Mouse (Mus musculus): Measurements from ENCODE around the gene Itga4. TPM values are rescaled to one million over a fixed set of nuclear protein-coding genes. Genes with fewer than 3 reads are reported as not detected.

Itga4 gene
- total and polyA plus RNA-seq, 2 experiments from 2014 or later = 0.71 to 2.1 TPM

DNA sequence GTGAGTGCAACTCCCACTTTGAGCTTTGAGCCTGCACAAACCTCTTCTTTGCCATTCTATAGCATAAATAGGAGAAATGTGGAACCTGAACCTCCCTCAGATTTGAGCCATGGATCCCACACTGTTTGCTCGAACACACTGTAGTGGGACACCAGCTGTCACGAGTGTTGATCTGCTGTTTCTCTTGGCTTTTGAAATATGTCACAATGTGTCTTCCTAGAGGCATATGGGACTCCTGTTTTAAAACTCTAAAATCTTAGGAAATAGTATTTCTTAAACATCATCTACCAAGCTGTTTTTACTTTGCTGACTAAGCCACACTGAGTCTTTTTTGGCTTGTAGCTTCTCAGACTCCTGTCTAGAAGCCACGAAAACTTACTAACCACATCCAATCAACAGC is 102.6 kb downstream of the Itga4 start:
- WGBS = 83% methylated on average over 3 of the region's 3 CpGs
- no peak for ATAC-seq (ENCODE audit: insufficient read depth, low read depth)
- no peak for TF ChIP-seq CTCF (IDR thresholded peaks at IDR 0.05; ENCODE audit: low read depth)
- no peak for TF ChIP-seq EP300 (IDR thresholded peaks at IDR 0.05; ENCODE audit: low read depth)

DNA sequence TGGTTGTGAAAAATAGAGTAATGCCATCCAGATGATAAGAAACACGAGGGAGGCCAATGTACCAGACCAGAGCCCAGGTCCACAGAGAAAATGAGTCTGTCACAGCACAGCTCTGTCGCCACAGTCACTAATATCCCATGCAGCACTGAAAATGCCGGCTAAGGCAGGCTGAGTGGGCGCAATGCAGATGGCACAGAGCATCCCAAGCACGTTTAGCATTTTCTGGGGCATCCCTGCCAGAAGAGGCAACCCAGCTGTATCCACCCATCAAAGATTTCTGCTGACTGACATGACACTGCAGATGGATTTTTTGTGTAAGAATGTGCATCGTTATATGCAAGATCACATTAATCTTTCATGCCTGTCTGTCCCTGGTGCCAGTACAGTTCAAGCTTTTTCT is 106.8 kb downstream of the Itga4 start:
- ATAC-seq (ENCODE audit: insufficient read depth, low read depth) = no peak

More for the DNA sequence above, 102.6 kb downstream of the Itga4 start:
- DNase-seq (ENCODE audit: low spot score) = no peak
- H3K27me3 ChIP-seq (ENCODE audit: control insufficient read depth, insufficient read depth, low read length) = no peaks in the 10 kb centered on the region
- no peak overlapping the region for H3K27ac ChIP-seq (ENCODE audit: low read depth)
- H3K9me3 ChIP-seq (replicated peaks; ENCODE audit: control insufficient read depth, low read length) = no peaks in the 10 kb centered on the region
- no peaks in the 10 kb centered on the region for H3K36me3 ChIP-seq (replicated peaks; ENCODE audit: control insufficient read depth, insufficient read depth, low read length)
- H3K4me3 ChIP-seq (ENCODE audit: low read depth, low read length) = no peak overlapping the region
- H3K9ac ChIP-seq (replicated peaks; ENCODE audit: low read depth, low read length) = no peak overlapping the region
- H3K4me1 ChIP-seq (ENCODE audit: control insufficient read depth, insufficient read depth) = no peaks in the 10 kb centered on the region
- H3K4me2 ChIP-seq (ENCODE audit: low read depth, low read length) = no peak overlapping the region

DNA sequence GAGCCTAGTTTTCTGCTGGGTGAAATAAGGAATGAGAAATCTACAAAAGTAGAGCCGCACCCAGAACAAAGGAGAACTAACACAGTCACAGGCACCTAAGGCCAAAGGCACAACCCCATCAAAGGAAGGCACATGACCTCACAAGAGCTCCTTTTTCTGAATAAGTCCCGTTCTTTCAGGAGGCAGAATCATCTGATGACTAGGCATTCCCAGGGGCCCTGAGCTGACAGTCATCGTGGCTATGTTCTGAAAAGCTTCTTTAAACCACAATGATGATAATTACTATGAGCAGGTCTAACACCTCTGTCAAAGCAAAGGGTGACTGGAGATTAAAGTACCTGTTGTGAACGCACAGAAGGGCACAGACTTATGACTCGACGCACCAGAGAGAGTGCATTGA is 108.7 kb downstream of the Itga4 start:
- H3K36me3 ChIP-seq (replicated peaks; ENCODE audit: control insufficient read depth, insufficient read depth, low read length) = no peaks in the 10 kb centered on the region
- H3K4me2 ChIP-seq (ENCODE audit: low read depth, low read length) = no peak overlapping the region
- ATAC-seq (ENCODE audit: insufficient read depth, low read depth) = no peak
- H3K9ac ChIP-seq (replicated peaks; ENCODE audit: low read depth, low read length) = no peak overlapping the region
- DNase-seq (ENCODE audit: low spot score) = no peak
- no peaks in the 10 kb centered on the region for H3K9me3 ChIP-seq (replicated peaks; ENCODE audit: control insufficient read depth, low read length)
- no peak overlapping the region for H3K4me3 ChIP-seq (ENCODE audit: low read depth, low read length)
- no peak for TF ChIP-seq EP300 (IDR thresholded peaks at IDR 0.05; ENCODE audit: low read depth)
- no peak for TF ChIP-seq CTCF (IDR thresholded peaks at IDR 0.05; ENCODE audit: low read depth)
- H3K27me3 ChIP-seq (ENCODE audit: control insufficient read depth, insufficient read depth, low read length) = no peaks in the 10 kb centered on the region
- no peaks in the 10 kb centered on the region for H3K4me1 ChIP-seq (ENCODE audit: control insufficient read depth, insufficient read depth)
- 57% methylated on average over 6 of the region's 6 CpGs for WGBS
- H3K27ac ChIP-seq (ENCODE audit: low read depth) = no peak overlapping the region

More for the DNA sequence above, 106.8 kb downstream of the Itga4 start:
- Histone ChIP-seq H3K36me3 (replicated peaks; ENCODE audit: control insufficient read depth, insufficient read depth, low read length) (no peaks in the 10 kb centered on the region), H3K4me1 (ENCODE audit: control insufficient read depth, insufficient read depth) (no peaks in the 10 kb centered on the region), H3K9ac (replicated peaks; ENCODE audit: low read depth, low read length) (no peak overlapping the region), H3K4me2 (ENCODE audit: low read depth, low read length) (no peak overlapping the region), H3K27me3 (ENCODE audit: control insufficient read depth, insufficient read depth, low read length) (no peaks in the 10 kb centered on the region), H3K9me3 (replicated peaks; ENCODE audit: control insufficient read depth, low read length) (no peaks in the 10 kb centered on the region), H3K4me3 (ENCODE audit: low read depth, low read length) (no peak overlapping the region), H3K27ac (ENCODE audit: low read depth) (no peak overlapping the region)
- TF ChIP-seq CTCF (IDR thresholded peaks at IDR 0.05; ENCODE audit: low read depth) (no peak), EP300 (IDR thresholded peaks at IDR 0.05; ENCODE audit: low read depth) (no peak)
- no peak for DNase-seq (ENCODE audit: low spot score)
- 59% methylated on average over 6 of the region's 6 CpGs for WGBS

DNA sequence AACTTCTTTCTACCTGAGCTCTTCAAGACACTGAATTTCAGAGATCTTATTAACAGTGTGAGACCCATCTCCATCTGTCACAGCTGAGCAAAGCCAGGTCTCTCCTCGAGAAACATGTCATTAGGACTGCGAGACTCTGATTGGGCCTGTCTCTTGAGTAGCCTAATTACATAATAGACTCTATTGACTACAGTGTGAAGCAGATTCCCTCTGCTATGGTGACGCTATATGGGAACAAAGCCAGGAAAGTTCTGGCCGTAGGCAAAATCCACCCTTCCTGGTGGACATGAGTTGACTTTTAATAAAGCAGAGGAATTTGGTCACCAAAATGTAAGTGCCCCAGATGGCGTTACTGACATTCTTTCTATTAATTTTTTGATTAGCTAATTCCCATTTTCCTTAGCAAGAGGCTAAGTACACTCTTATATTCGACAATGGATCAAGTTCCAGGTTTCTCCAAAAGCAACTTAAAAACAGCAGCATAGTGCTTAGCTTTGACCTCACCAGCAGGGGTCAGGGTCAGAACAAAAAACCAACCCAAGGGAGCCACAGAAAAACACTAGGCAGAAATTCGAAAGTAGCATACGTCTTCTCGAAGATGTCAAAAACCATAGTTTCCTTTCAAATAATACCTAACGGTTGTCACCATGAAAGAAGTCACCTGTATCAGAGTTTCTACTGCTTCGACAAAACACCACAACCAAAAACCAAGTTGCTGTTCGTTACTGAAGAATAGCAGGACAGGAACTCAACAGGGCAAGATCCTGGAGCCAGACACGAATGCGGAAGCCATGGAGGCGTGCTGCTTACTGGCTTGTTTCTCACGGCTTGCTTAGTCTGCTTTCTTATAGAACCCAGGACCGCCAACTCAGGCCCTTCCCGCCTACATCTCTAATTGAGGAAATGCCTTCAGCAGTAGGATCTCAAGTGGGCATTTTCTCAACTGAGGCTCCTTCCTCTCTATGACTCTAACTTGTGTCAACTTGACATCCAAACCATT is 112.5 kb downstream of the Itga4 start:
- ATAC-seq (ENCODE audit: insufficient read depth, low read depth) (no peak), DNase-seq (ENCODE audit: low spot score) (no peak)
- Histone ChIP-seq H3K27me3 (ENCODE audit: control insufficient read depth, insufficient read depth, low read length) (no peaks in the 10 kb centered on the region), H3K36me3 (replicated peaks; ENCODE audit: control insufficient read depth, insufficient read depth, low read length) (no peaks in the 10 kb centered on the region), H3K4me3 (ENCODE audit: low read depth, low read length) (no peak overlapping the region), H3K27ac (ENCODE audit: low read depth) (no peak overlapping the region), H3K4me1 (ENCODE audit: control insufficient read depth, insufficient read depth) (no peaks in the 10 kb centered on the region), H3K9ac (replicated peaks; ENCODE audit: low read depth, low read length) (no peak overlapping the region), H3K9me3 (replicated peaks; ENCODE audit: control insufficient read depth, low read length) (no peaks in the 10 kb centered on the region), H3K4me2 (ENCODE audit: low read depth, low read length) (no peak overlapping the region)
- WGBS = 63% methylated on average over 18 of the region's 18 CpGs
- TF ChIP-seq CTCF (IDR thresholded peaks at IDR 0.05; ENCODE audit: low read depth) = peak; percentile 32
- TF ChIP-seq EP300 (IDR thresholded peaks at IDR 0.05; ENCODE audit: low read depth) = no peak

DNA sequence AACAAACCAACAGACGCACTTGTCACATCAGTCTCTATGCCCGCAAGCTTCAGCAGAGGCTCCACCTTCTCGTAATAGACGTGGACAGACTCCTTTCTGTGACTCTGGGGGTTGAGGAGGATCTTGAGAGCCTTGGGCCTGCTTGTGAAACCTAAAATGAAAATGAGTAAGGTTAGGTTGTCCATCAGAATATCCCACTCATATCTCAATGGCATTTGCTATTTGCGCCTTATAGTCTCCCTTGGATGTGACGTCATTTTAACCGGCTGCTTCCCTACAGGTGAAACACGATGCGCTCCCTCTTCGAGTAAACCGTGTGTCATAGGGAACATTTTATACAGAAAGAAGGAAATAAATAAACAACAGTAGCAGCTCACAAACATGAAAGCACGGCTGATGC is 113.4 kb downstream of the Itga4 start:
- no peaks in the 10 kb centered on the region for H3K27me3 ChIP-seq (ENCODE audit: control insufficient read depth, insufficient read depth, low read length)
- no peak overlapping the region for H3K27ac ChIP-seq (ENCODE audit: low read depth)
- no peak for DNase-seq (ENCODE audit: low spot score)
- no peaks in the 10 kb centered on the region for H3K4me1 ChIP-seq (ENCODE audit: control insufficient read depth, insufficient read depth)
- H3K4me2 ChIP-seq (ENCODE audit: low read depth, low read length) = no peak overlapping the region
- H3K4me3 ChIP-seq (ENCODE audit: low read depth, low read length) = no peak overlapping the region
- TF ChIP-seq CTCF (IDR thresholded peaks at IDR 0.05; ENCODE audit: low read depth) (no peak), EP300 (IDR thresholded peaks at IDR 0.05; ENCODE audit: low read depth) (no peak)
- no peak for ATAC-seq (ENCODE audit: insufficient read depth, low read depth)
- H3K36me3 ChIP-seq (replicated peaks; ENCODE audit: control insufficient read depth, insufficient read depth, low read length) = no peaks in the 10 kb centered on the region
- no peak overlapping the region for H3K9ac ChIP-seq (replicated peaks; ENCODE audit: low read depth, low read length)
- no peaks in the 10 kb centered on the region for H3K9me3 ChIP-seq (replicated peaks; ENCODE audit: control insufficient read depth, low read length)
- 91% methylated on average over 12 of the region's 12 CpGs for WGBS
